Mouse (Mus musculus): ENCODE data around the gene Fig4. TPM values are rescaled to one million over a fixed set of nuclear protein-coding genes. Genes with fewer than 3 reads are reported as not detected.

The Fig4 gene
- total RNA-seq (2022): 10 to 100 TPM; 25.9 to 31.7 (median 28.2) TPM

GRCm38 (mm10) chr10:41302689-41303431 is at the start of gene Fig4:
Gene Fig4, minus strand, starts transcription at chr10:41303260.
- DNase-seq (ENCODE audit: low spot score): peak; percentile 83

DNA sequence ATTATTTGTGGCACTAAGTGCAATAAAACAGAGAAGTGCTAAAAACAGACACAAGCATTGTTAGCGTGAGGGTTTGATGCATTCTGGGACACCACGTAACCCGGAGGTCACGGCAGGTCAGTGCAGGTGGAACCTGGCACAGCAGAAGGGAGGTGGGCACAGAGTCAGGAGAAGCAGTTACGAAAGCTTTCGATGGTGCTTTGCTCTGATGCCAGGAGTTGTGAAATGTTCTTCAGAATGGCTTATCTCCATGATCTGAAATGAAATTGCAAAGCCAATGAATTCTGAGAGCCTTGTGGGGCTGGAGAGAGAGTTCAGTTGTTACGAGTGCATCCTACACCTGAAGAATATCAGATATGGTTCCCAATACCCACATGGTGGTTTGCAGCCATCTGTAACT is 38.3 kb upstream of the Fig4 start:
- no peak for DNase-seq (ENCODE audit: low spot score)

DNA sequence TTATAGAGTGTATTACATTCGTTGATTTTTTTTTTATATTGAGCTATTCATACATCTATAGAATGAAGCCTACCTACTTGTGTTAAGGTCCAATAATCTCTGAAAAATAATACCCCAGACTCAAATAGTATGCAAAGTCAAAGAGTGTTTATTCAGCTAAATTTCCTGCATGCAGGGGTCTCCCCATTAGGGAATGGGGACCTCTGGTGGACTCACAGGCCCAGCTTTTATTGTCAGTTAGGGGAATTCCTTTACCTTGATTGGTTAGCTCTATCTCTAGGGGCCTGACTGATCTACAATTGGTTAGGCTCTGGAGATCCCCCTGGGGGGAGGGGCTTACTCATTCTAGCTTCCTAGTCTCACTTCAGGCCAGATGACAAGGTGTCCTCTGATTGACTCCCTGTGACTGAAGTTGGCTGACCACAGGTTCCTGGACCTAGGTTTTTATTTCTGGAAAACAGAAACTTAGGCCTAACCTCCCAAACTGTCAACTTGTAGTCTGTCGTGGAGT is 29.5 kb upstream of the Fig4 start:
- no peak for DNase-seq (ENCODE audit: low spot score)

GRCm38 (mm10) chr10:41315866-41316265 is 12.8 kb upstream of the Fig4 start:
- DNase-seq (ENCODE audit: low spot score): no peak

GRCm38 (mm10) chr10:41308205-41308604 is 5.1 kb upstream of the Fig4 start:
- DNase-seq (ENCODE audit: low spot score): no peak

DNA sequence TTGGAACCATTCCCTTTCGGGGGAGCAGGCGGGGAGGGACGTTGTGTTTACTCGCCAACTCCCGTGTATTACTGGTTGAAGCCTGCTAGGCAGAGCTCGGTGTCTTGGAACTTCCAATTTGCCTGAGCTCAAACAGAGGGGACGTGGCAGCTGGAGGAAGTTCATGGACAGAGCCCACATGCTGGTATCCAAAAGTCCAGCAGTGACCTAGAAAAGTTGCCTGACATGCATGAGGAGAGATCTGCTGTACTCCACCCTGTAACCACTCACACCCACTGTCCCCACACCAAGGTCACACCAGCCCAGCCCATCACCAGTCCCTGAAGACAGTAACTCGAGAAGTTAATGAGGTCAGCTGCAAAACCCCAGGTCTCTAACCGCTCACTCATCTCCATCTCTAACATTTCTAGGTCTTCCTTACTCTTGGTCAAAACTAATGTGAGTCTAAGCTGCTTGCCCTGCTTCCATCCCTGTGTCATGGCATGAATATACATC is 1.9 kb upstream of the Fig4 start:
- DNase-seq (ENCODE audit: low spot score): no peak

DNA sequence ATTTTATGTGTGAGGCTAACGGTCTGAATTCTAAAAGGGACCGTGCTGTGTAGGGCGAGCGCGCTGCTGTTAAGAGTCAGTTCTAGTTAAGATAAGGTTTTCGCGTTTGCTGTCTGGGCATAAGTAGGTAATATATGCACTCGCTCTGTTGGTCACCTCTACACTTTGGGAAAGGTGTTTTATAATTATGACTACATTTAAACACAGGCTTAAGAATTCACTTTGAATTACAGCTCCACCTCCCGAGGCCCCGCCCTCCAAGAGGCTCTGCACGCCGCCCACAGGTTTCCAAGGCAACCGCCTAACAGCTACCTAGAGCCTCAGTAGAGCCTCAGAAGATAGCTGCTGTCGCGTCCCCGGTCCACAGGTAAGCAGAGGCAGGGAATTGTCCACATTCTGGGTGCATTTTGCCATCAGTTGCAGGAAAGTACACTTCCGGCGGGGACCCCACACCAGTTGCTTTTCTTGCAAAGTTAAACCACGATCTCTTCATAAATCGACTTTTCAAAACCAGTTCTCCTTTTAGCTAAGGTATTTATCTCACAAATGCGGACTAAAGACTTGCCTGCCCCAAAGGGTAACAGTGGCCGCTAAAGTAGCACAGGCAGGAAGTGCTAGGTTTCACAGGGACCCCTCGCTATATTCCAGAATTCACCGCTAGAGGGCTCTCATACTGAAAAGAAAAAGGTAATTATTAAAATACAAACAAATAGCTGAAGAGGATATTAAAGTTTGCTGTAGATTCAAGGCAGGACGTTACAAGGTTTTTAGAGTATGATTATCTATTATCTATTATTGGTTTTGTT is 782 bp upstream of the Fig4 start, which contains the start of gene Ak9:
Gene Ak9 (plus strand): TSS at position 342 of the 806 bp plus-strand sequence.
- peak; percentile 87 for DNase-seq (ENCODE audit: low spot score)

DNA sequence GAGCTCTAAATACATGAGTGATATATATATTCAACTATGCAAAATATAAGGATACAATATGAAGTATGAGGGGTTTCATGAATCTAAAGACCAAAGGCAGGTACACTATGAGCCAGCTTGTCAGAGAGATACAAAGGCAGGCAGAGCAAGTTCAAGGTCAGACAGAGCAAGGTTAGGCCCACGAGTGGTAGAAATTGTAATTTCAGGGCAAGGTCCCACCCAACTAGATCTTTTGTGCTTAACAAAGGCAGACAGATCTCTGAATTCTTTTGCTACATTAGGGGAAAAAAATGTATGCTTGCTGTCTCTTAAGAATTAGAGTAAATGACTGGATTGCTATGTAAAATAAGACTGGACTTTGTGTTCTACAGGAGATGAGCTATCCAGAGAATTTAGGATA is 2.9 kb downstream of the Fig4 start:
- DNase-seq (ENCODE audit: low spot score): no peak

GRCm38 (mm10) chr10:41295145-41295544 is 7.9 kb downstream of the Fig4 start:
- no peak for DNase-seq (ENCODE audit: low spot score)

- DNase-seq (ENCODE audit: low spot score): no peak
Observed at GRCm38 (mm10) chr10:41294734-41295133, 8.3 kb downstream of the Fig4 start.

DNA sequence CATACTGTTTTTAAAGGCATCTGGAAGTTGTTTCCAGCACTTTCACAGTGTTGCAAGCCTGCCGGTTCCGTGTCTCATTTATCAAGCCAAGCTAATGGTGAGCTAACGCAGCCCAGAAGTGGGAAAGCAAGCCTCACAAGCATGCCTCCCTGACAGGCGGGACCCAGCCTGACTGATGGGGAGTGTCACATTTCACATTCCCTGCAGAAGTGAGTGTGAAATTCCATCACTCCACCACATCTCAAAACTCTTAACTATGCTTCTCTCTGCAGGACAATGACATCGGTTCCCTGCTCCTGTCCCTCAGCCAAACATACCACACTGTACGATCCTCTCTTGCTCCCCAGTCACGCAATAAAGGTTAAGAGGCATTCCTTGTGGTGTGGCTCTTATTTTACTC is 10.0 kb downstream of the Fig4 start:
- DNase-seq (ENCODE audit: low spot score): peak; percentile 13

DNA sequence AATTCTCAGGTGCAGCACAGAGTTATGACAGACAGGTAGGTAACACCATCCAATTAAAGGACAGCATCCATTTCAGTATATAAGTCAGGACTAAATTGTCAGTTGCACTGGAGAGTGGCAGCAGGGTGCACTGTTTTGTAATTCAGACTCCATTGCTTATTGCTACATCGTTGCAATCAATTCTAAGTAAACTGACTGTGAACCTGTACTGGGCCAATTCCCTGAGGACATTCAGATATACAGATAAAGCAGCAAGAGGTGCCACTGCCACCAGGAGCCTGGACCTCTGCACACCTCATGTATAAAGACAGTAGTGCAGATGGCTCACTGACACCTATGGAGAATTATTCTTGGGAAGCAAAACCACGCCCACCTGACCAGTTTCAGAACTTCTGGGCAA is 12.0 kb downstream of the Fig4 start:
- DNase-seq (ENCODE audit: low spot score): no peak

DNA sequence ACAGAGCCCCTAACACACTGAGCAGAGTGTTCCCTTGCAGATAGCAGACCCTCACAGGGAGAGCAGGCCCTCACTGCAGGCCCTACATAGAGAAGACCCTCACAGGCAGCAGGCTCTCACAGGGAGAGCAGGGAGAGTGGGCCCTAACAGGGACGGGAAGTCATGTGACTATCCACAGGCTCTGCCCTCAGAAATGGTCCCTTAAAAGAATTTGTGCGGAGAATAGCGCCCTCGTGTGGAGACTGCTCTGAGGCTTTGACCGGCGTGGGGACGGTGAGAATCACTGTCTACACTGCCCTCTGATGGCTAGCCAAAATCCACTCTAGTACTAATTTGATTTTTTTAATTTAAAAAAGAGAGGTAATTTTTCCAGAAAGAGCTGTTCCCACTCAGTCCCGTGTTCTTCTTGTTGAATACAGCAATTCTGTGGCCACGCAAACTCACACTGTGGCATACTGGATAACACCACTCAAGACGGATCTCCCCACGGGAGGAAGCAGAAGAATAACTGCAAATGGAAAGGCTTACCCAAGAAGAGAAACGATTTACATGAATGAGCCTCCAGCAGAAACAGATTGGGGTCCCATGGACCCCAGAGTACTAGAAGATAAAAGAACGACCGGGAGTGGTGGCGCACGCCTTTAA is 14.2 kb downstream of the Fig4 start:
- peak; percentile 69 for DNase-seq (ENCODE audit: low spot score)

DNA sequence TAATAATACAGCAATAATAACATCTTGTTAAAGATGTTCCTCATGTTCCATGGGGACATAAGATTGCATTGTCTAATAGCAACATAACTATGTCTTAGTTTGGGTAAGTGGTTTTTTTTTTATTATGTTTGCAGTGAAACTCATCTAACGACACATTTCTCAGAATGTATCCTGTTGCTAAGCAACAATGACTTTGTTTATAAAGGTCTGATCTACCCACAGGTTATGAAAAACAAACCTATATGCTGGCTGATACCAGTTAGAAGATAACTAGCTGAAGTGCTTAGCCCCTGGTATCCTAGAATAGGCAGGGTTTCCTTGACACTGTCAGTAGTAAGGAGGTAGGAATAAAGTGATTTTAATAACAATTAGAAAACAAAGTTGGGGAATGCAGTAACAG is 15.0 kb downstream of the Fig4 start:
- no peak for DNase-seq (ENCODE audit: low spot score)

DNA sequence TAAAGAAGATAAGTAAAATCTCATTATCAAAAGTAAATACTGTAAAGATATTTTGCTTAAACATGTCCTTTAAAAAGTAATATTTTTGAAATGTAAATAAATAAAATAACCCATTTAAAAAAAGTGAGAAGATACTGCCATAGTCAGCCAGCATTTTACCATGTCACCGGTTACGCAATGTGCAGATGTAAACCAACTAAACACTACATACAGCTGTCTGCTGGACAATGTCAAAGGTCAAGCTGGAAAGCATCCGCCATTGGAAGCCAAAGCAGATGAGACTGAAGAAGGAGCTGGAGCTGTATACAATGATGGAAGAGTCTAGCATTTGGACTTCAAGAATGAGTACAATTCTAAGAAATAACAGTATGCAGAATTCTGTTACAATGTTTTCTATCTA is 15.4 kb downstream of the Fig4 start:
- DNase-seq (ENCODE audit: low spot score): no peak

GRCm38 (mm10) chr10:41282086-41282485 is 21.0 kb downstream of the Fig4 start:
- no peak for DNase-seq (ENCODE audit: low spot score)

DNA sequence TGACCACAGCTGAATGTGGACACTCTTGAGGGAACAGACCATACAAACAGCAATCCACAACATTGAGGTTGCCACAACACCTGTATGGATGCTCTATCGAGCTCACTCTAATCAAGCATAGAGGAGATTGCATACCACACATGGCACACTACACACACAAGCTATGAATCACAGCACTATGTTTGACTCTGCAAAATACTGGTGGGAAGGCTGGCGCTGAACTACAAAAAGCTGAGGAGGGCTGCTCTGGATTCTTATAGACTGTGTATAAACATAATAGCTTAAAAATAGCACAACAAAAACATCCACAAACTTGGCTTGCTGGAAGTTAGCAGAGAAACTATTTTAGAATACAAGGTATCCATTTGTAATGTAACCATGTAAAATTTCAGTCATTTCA is 22.3 kb downstream of the Fig4 start:
- no peak for DNase-seq (ENCODE audit: low spot score)

GRCm38 (mm10) chr10:41280177-41280576 is 22.9 kb downstream of the Fig4 start:
- DNase-seq (ENCODE audit: low spot score): no peak

DNA sequence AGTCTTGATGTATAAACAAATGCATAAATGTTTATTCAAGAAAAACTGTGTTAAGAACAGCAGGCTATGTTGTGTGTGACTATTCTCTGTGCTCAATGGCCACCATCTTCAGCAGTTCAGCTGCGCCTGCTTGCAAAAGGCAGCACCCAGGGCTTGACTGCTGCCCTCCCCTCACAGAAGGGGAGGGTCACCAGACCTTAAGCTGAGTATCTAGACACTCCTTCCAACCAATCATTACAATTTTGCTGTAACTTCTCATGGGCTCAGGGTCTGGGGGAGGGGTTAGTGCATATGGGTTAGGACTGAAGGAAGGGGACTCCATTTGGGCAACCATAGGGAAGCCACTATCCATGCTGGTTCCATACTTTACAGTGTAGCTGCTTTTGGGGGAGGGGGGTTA is 24.3 kb downstream of the Fig4 start:
- no peak for DNase-seq (ENCODE audit: low spot score)

GRCm38 (mm10) chr10:41274871-41275270 is 28.2 kb downstream of the Fig4 start:
- no peak for DNase-seq (ENCODE audit: low spot score)

DNA sequence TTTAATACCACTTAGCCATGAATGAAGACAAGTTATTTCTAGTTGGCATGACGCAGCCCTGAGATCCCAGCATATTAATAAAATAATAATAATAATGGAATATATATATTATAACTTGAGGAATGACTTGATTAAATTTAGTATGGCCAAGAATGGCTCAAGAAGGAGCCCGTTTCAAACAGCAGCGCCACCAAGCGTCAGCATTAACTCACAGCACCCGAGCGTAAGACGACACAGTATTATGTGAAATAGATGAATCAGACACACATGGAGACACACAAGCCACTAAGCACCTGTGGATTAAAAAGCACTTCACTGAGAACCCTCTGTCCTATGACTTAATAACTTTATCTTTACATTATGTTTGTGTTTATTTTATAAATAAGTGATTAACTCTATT is 31.2 kb downstream of the Fig4 start:
- DNase-seq (ENCODE audit: low spot score): no peak

GRCm38 (mm10) chr10:41261889-41262288 is 41.2 kb downstream of the Fig4 start:
- no peak for DNase-seq (ENCODE audit: low spot score)
